Mouse (Mus musculus) cerebellum, adult 9-10 months (tissue): ENCODE measurements at regions not wholly inside any gene's neighbourhood (a gene's known extent, or its start where the extent isn't known, plus 50 kb on each side); places are given as distances from the start of the nearest gene placed in this dataset.

Experiments used
- DNase-seq: peaks from one replicate; pipeline ENCODE4 v3.0.0; 2022

DNA sequence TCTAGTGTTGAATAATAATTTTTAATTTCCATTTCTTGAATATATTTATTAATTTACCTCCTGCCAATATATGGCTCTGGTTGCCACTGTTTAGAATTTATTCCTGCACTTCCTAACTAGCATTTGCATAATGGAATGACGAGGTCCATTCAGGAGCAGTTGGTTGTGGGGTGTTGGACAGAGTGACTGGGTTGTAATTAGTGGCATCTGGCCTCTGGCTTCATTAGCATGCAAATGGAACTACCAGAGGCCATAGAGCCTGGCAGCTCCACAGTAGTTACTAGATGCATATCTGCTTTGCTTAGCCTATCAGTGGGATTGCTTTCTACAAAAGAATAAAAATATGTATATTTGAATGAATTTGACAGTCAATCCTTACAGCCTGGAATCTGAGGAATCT lies 1099.6 kb upstream of the Cdh8 start:
- DNase-seq, result peak; percentile 3

- DNase-seq, result no peak
These were observed 1098.9 kb upstream of the Cdh8 start for GRCm38 (mm10) chr8:100515152-100515551.

GRCm38 (mm10) chr8:100506478-100506877 lies 1090.2 kb upstream of the Cdh8 start:
- DNase-seq, result no peak

DNA sequence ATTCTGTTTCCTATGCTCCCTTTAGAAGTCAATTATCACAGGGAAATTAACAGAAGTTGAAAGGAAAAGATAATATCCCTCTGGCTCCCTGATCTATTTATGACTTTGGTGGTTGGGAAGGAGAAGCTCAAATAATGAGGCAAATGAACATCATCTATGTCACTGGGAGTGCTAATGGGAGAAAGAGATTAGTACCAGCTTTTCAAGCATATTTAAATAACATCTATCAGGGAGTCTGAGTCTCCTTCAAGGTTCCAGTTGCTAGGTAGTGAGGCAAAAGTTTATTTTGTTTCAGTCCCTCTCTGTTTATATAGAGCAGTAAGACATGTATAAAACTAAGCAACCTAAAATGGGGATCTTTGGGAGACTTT lies 1084.1 kb upstream of the Cdh8 start:
- DNase-seq, result no peak

DNA sequence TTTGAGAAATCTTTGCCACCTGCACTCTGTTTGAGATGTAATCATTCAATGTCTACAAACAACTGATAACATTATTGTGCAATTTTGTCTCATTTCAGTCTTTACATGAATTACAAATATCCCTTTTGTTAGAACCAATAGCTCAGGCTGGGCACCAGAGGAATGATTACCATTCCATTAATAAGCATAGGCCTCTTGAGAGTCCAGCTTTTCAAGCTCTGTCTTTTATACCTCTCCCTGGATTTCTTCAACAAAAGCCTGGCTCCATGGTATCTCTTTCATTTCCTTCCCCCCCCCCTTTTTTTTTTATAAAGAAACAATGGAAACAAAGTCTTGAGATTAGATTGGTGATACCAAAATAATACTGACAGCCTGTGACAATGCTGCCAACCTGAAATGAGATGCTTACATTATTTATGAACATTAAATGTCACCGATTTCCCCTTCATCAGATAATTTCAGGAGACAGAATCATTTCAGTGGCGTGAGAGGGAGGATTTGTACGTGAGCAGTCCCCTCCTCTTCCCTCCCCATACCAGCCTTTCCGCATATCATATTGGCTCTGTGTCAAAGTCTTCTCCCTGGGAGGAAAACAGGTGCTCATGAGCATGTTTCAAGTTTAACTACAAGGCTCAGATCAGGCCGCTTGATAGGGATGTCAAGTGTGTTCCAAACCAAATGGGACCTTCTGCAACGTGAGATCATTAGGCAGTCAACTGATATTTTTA lies 1083.5 kb upstream of the Cdh8 start:
- no peak for DNase-seq

- DNase-seq, result no peak
These were observed 1078.2 kb upstream of the Cdh8 start for GRCm38 (mm10) chr8:100494445-100494844.

DNA sequence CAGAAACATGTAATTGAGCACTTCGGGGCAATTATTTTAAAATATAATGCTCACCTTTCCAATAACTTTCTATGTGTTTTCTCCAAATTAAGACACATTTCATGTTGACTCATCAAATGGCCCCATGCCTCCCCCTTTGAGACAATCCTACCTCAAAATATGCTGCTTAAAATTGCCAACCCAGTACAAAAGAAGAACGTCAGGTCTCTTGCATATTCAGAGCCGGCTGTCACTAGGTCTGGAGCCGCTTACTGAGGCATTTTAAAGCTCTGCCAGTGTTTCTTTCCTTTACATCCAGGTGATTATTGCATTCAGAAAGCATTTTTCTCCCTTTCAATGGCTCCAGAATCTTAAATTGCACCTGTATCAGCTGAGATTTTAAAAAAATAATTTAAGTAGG lies 1059.7 kb upstream of the Cdh8 start:
- no peak for DNase-seq

- DNase-seq, result no peak
These were observed 1035.0 kb upstream of the Cdh8 start for GRCm38 (mm10) chr8:100451231-100451630.

DNA sequence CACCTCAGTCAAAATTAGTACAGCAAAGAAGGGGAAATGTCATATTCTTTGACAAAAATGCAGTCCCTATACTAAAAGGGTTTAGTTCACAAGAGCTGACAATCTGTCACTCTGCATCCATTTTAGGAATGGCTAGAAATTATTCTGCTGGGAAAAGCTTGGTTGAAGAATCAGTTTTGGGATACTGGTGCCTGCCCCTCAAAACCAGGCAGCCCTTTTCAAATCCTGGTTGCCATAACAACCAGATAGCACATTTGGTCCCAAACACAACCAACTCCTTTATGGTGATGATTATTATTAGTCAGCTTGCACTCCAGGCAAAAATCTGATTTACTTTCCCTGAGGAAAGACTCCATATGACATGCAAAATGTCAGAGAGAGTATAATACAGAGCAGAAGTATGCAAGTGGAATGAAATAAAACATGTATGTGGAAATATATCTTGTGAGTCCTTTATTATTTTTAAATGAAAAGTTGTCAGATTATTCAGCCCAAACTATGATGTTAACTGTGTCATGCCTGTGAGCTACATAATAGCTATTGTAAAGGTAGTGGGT lies 1034.2 kb upstream of the Cdh8 start:
- DNase-seq, result no peak

DNA sequence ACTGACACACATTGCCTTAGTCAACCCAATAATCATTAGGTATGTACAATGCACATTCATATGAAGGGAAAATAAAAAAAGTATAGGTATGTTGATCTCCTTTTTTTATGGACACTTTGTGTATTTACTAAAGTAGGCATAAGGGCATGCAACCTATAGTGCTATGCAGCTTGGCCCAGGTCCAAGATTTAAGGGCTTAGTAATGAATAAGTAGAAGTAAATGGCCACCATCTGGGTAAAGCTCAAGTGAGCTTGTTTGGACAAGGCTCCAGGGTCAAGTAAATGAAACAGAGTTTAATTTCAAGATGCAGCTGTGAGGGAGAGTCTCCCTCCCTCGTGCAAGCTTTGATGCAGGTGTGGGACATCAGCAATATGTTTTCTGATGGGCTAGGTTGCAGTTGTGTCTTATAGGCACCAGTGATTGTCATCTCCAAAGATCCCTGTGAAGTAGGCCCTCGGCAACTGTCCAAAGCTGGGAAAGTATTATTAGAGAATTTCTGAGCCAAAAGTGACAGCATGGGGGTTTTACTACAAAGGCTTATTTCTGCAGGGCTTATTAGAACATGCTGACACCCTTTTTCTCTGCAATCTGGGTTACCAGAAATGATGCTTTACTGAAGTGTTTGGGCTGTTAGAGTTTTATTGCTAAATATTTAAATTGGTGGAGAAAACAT lies 1030.5 kb upstream of the Cdh8 start:
- DNase-seq, result peak; percentile 8
